ENCODE assay signal across 31 mouse cellular contexts in genomic region chr5:112004041-112004440, GRCm38 (mm10).
"Had no signal": no experiment of that assay in that cellular context is flagged by ENCODE, and none has a peak within 500 bp of the region (broad histone marks: within the 10 kb centered on the region; RNA-seq: fewer than 3 reads in every experiment).

No protein-coding gene starts in this region.

- H3K9ac ChIP-seq: limb, embryonic 12.5 days; limb, embryonic 13.5 days; limb, embryonic 15.5 days; liver, embryonic 12.5 days; liver, embryonic 13.5 days; liver, embryonic 14.5 days; liver, embryonic 15.5 days; liver, postnatal 0 days; lung, embryonic 14.5 days; lung, embryonic 15.5 days; midbrain, embryonic 12.5 days; midbrain, embryonic 15.5 days; neural tube, embryonic 12.5 days had no signal

- H3K27ac ChIP-seq: left cerebral cortex, adult 2 months; limb, embryonic 10.5 days; limb, embryonic 12.5 days; limb, embryonic 13.5 days; limb, embryonic 15.5 days; liver, embryonic 12.5 days; liver, embryonic 13.5 days; liver, embryonic 14.5 days; liver, embryonic 15.5 days; lung, embryonic 15.5 days; macrophage; midbrain, embryonic 10.5 days; midbrain, embryonic 12.5 days; midbrain, embryonic 15.5 days; neural tube, embryonic 12.5 days had no signal

- H3K9me3 ChIP-seq: limb, embryonic 10.5 days; limb, embryonic 15.5 days; liver, embryonic 12.5 days; liver, embryonic 13.5 days; liver, embryonic 15.5 days; lung, embryonic 15.5 days; midbrain, embryonic 15.5 days had no signal

- H3K4me3 ChIP-seq: left cerebral cortex, adult 2 months; limb, embryonic 10.5 days; limb, embryonic 12.5 days; limb, embryonic 13.5 days; limb, embryonic 15.5 days; liver, embryonic 12.5 days; liver, embryonic 13.5 days; liver, embryonic 15.5 days; lung, embryonic 15.5 days; megakaryocyte, embryonic 14.5 days; midbrain, embryonic 10.5 days; midbrain, embryonic 12.5 days; midbrain, embryonic 15.5 days; myocyte; neural tube, embryonic 12.5 days had no signal

- H3K4me2 ChIP-seq: limb, embryonic 12.5 days; limb, embryonic 13.5 days; limb, embryonic 15.5 days; liver, embryonic 11.5 days; liver, embryonic 12.5 days; liver, embryonic 13.5 days; liver, embryonic 15.5 days; lung, embryonic 14.5 days; lung, embryonic 15.5 days; midbrain, embryonic 12.5 days; midbrain, embryonic 15.5 days; neural tube, embryonic 12.5 days had no signal

- H3K27me3 ChIP-seq: liver, embryonic 15.5 days; midbrain, embryonic 12.5 days; midbrain, embryonic 15.5 days; neural tube, embryonic 12.5 days had no signal

- ATAC-seq: liver, embryonic 12.5 days; liver, postnatal 0 days; lung, postnatal 0 days; midbrain, embryonic 15.5 days; midbrain, embryonic 16.5 days had no signal

- H3K4me1 ChIP-seq: liver, embryonic 12.5 days; liver, embryonic 13.5 days; liver, embryonic 15.5 days; megakaryocyte, embryonic 14.5 days had no signal

- DNase-seq: left cerebral cortex, postnatal 4 days; liver; liver, embryonic 13.5 days; liver, postnatal 0 days; lung, adult 18-20 months; lung, adult 2 months; lung, embryonic 14.5 days; lung, postnatal 10 days; lung, postnatal 14 days; lung, postnatal 36 days; lung, postnatal 4 days; midbrain, embryonic 14.5 days had no signal

- H3K36me3 ChIP-seq: limb, embryonic 10.5 days; limb, embryonic 12.5 days; limb, embryonic 13.5 days; limb, embryonic 15.5 days; liver, embryonic 12.5 days; liver, embryonic 13.5 days; liver, embryonic 15.5 days; lung, embryonic 15.5 days; midbrain, embryonic 10.5 days; midbrain, embryonic 12.5 days; midbrain, embryonic 15.5 days; neural tube, embryonic 12.5 days had no signal
